Mouse (Mus musculus) retina, postnatal 1 day (tissue): ENCODE measurements at regions not wholly inside any gene's neighbourhood (a gene's known extent, or its start where the extent isn't known, plus 50 kb on each side); places are given as distances from the start of the nearest gene placed in this dataset.

ENCODE experiments used
- DNase-seq: peaks from one replicate; pipeline ENCODE4 v3.0.0-alpha.2; 2012

DNA sequence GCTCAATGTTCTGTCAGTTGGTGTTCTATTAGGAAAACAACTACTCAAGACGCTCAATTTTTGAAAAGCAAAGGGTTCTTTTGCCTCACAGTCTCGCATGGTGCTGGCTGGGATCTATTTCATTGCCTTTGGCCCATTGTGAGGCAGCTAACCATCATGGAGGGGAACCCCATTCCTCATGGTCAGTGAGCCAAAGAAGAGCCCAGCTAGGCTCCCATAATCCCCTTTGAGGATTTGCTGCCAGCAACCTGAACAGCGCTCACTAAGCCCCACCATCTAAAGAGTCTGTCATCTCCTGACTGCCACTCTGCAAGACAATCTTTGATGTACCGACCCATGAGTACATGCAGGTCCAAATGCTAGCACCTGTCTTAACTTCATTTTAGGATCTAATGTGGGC lies 53.1 kb upstream of the Galnt7 start:
- peak; percentile 20 for DNase-seq

- DNase-seq, result no peak
These were observed 51.3 kb upstream of the Galnt7 start for GRCm38 (mm10) chr8:57704161-57704560.

DNA sequence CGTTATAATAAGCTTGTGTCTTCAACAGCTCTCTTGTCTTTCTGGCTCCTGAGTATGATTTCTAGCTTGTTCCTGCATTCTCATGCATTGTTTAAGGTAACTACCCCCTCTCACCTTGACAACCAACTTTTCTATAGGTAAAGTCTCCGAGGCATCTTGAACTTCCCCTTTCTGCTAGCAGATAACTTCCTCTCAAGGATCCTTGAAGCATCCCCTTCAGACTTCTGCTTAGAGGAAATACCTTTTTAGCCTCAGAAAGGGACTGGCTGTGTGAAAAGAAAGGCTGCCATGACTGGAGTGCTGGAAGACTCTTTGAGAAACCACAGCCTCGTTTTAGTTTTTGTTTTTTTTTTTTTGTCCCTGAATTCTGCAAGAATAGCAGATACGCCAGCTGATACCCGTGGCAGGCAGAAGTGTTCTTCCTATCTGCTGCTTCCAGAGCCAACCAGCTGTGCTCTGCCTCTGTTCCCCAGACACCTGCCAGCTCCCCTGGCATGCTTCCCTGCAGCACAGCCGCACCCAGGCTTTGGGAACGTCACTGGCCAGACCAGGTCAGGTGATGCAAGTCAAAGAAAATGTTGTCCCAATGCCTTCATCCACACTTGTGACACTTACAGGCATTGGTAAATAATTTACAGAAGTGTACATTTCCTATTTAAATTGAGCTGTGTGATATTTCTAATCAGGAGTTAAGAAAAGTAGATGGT lies 49.7 kb upstream of the Galnt7 start:
- no peak for DNase-seq
